Mouse (Mus musculus) ES-E14 (cell line): ENCODE data around the gene Dcaf11. TPM values are rescaled to one million over a fixed set of nuclear protein-coding genes. Genes with fewer than 3 reads are reported as not detected.

Source experiments
- DNase-seq: peaks from one replicate; pipeline ENCODE4 v3.0.0-alpha.2; 2013; ENCODE audit warnings: low read depth, low spot score
- H3K27ac ChIP-seq: 2 replicates; pipeline ENCODE4 v1.5.1; 2012; ENCODE audit warnings: low read depth, mild to moderate bottlenecking, low read length, moderate library complexity, mixed read lengths; ENCODE audit not compliant: poor library complexity, insufficient read depth, severe bottlenecking
- H3K36me3 ChIP-seq: 2 replicates; pipeline ENCODE4 v1.6.1; 2012; ENCODE audit warnings: mild to moderate bottlenecking, low read length, moderate library complexity, mixed read lengths; ENCODE audit not compliant: control insufficient read depth, poor library complexity, insufficient read depth, severe bottlenecking
- H3K4me1 ChIP-seq, 2 experiments: fragments of 150-350 bp in 1 of 2; sonication (generic) in 1 of 2; 2 replicates each; pipeline ENCODE4 v1.6.1; 2012; ENCODE audit warnings: low read length in 2 of 2, mild to moderate bottlenecking in 1 of 2, mixed read lengths in 1 of 2; ENCODE audit not compliant: control insufficient read depth in 2 of 2, insufficient read depth in 2 of 2, poor library complexity in 1 of 2
- H3K4me3 ChIP-seq, 2 experiments: fragments of 150-350 bp in 1 of 2; sonication (generic) in 1 of 2; 2 replicates each; pipeline ENCODE4 v1.5.1; 2012; ENCODE audit warnings: low read length in 2 of 2, low read depth in 1 of 2, mild to moderate bottlenecking in 1 of 2, mixed read lengths in 1 of 2; ENCODE audit not compliant: insufficient read depth in 1 of 2, poor library complexity in 1 of 2, severe bottlenecking in 1 of 2
- H3K9ac ChIP-seq: 2 replicates; pipeline ENCODE4 v1.6.1; 2012; ENCODE audit warnings: low read depth, mild to moderate bottlenecking, low read length, mixed read lengths; ENCODE audit not compliant: poor library complexity, insufficient read depth, severe bottlenecking
- H3K9me3 ChIP-seq: fragments of 150-350 bp; sonication (generic); 2 replicates; pipeline ENCODE4 v1.6.1; 2012; ENCODE audit warnings: low read depth, mild to moderate bottlenecking, low read length; ENCODE audit not compliant: control insufficient read depth, insufficient read depth
- CHD2 ChIP-seq: IDR thresholded peaks from 2 replicates; pipeline ENCODE4 v1.6.1; 2014; ENCODE audit warnings: mild to moderate bottlenecking, low read depth, low read length, inconsistent platforms
- HCFC1 ChIP-seq: IDR thresholded peaks from 2 replicates; pipeline ENCODE4 v1.6.1; 2012; ENCODE audit warnings: low read length, inconsistent platforms, borderline replicate concordance; ENCODE audit not compliant: insufficient read depth
- MAFK ChIP-seq: IDR thresholded peaks from 2 replicates; pipeline ENCODE4 v1.6.1; 2014; ENCODE audit warnings: mild to moderate bottlenecking, low read depth, low read length, inconsistent platforms; ENCODE audit not compliant: insufficient read depth
- ZC3H11A ChIP-seq: IDR thresholded peaks from 2 replicates; pipeline ENCODE4 v1.6.1; 2012; ENCODE audit warnings: low read depth, mild to moderate bottlenecking, inconsistent platforms, low read length, borderline replicate concordance
- ZNF384 ChIP-seq: IDR thresholded peaks from 2 replicates; pipeline ENCODE4 v1.6.1; 2012; ENCODE audit warnings: low read depth, low read length, inconsistent platforms
- in situ Hi-C, 2 experiments: fragments of 600-800 bp; cut with MboI; formaldehyde crosslinking; loops; one replicate each; pipeline ENCODE4 v1.15.1; 2025; ENCODE audit warnings: low sequenced_read_pairs in 2 of 2, inconsistent platforms in 1 of 2; ENCODE audit not compliant: unreplicated experiment in 2 of 2
- total RNA-seq: library from RNA; depleted of rRNA; stranded (reverse); fragments of 300-350 nt; gene quantifications from 2 replicates; pipeline ENCODE4 v1.2.3, GENCODE M21; 2012

Gene Dcaf11
- total RNA-seq, 1 experiment, result 17.5 TPM

DNA sequence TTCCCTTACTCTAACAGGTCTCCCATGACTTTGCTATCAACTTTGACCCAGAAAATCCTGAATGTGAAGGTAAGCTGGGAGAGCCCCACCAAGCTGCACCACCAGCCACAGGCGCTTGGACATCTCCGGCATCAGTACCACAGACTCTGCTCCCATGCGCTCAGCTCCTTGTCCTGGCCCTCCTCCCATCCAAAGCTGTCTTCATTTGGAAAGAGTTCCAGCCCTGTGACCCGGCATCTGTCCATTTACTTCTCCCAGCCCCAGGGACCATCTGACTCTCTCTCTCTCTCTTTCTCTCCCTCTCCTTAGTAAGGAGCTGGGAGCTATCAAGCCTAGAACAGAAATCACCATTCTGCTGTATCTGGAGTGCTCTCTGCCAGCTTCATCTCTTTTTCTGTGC lies 44.0 kb upstream of the Dcaf11 start:
- no peak overlapping the region for H3K4me3 ChIP-seq
- no peak for TF ChIP-seq ZC3H11A
- no peak for TF ChIP-seq MAFK
- TF ChIP-seq ZNF384, result no peak
- TF ChIP-seq CHD2, result no peak
- TF ChIP-seq HCFC1, result no peak
- no peak for DNase-seq
- no peaks in the 10 kb centered on the region for H3K36me3 ChIP-seq
- in situ Hi-C loops, result no loop called here
- no peaks in the 10 kb centered on the region for H3K9me3 ChIP-seq
- peaks cover 0 to 5% of the 10 kb centered on the region in 2 experiments; a peak in 1 of 4 replicates for H3K4me1 ChIP-seq
- no peak overlapping the region for H3K9ac ChIP-seq
- H3K27ac ChIP-seq, result no peak overlapping the region

DNA sequence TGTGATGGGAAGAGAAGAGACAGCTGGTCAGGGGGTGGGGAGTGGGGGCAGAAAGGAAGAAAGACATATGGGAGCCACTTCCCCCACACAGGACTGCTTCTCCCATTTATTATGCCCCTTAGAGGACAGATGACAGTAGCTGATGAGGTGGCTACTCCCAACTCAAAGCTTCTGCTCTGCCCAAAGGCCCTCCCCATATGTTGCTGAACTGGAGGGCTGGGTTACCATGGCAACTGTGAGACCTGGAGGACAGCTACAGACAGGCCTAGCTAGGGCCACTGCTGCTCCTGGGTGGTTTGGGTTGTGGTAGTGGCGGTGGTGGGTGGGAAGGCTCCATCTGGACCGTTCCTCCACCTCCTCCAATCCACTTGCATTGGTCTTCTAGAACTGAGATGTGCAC lies 40.9 kb upstream of the Dcaf11 start:
- Histone ChIP-seq H3K36me3 (no peaks in the 10 kb centered on the region), H3K4me1 (peaks cover 3 to 4% of the 10 kb centered on the region in 2 experiments; a peak in 3 of 4 replicates), H3K4me3 (no peak overlapping the region), H3K9ac (no peak overlapping the region), H3K9me3 (no peaks in the 10 kb centered on the region), H3K27ac (no peak overlapping the region)
- no peak for TF ChIP-seq ZNF384
- in situ Hi-C loops, result no loop called here
- no peak for DNase-seq

DNA sequence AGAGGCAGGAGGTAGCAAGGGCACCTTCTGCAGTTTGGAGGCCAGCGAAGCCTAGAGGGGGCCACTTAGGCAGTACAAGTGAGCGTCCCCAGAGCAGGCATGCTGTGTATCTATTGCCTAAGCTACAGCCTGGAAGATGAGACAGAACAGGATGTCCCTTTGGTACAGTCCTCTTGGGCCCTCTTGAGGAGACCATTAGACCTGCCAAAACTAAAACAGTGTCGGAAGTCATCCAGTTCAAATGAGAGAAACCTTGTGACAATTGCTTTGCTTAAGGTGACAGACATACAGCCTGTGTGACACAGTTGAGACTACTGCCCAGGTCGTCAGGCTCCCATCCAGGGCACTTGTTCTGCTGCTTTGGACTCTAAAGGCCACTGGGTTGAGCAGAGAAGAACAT lies 40.2 kb upstream of the Dcaf11 start:
- no peaks in the 10 kb centered on the region for H3K9me3 ChIP-seq
- in situ Hi-C loops, result no loop called here
- peaks cover 3 to 4% of the 10 kb centered on the region in 2 experiments; a peak in 3 of 4 replicates for H3K4me1 ChIP-seq
- H3K4me3 ChIP-seq, result no peak overlapping the region
- TF ChIP-seq CHD2 (no peak), MAFK (no peak), ZC3H11A (no peak)
- DNase-seq, result no peak
- H3K27ac ChIP-seq, result no peak overlapping the region
- no peak overlapping the region for H3K9ac ChIP-seq
- H3K36me3 ChIP-seq, result no peaks in the 10 kb centered on the region

DNA sequence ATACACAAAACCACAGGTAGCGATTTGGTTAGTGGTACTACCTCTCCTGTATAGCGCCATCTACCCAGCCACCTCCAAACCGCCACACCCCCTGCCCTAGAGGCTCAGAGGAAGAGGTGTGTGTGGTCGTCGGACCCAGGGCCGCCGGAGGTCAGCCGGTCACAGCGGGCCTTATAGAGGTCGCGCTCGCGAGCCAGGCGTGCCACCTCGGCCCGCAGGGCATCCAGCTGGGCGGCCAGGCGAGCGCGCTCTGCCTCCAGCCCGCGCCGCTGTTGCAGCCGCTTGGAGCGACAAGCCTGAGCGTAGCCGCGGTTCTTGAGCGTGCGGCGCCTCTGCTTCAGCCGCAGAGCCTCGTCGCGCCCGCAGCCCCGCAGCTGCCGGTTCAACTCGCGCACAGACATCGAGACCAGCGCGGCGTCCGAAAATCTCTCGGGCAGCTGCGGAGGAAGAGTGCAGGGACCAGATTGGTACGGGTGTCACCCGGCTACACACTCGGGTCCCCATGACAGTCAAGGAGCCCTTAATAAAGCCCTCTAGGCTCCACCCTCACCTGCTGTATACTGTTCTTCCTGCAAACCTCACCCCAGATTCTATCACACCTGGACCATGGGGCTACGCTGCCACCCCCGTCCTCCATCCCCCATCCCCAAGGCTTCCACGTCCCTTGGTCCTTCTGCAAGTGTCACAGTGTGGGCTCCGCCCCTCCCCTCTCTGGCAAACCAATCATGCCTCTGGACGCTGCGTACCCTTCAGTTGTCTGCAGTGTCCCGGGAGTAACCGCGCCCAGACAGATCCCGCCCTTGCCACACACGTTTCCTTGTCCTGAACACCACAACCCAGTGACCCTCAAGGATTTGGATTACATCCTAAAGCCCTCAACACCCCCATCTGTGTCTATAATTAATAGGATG lies 39.1 kb upstream of the Dcaf11 start:
- in situ Hi-C loops, result no loop called here
- Histone ChIP-seq H3K9ac (peak overlapping the region; percentile 5; the same call in 1 of the 2 replicates), H3K36me3 (no peaks in the 10 kb centered on the region), H3K4me1 (peaks cover 3 to 4% of the 10 kb centered on the region in 2 experiments; a peak in 3 of 4 replicates), H3K4me3 (peak overlapping the region; percentile 65 to 73), H3K27ac (no peak overlapping the region), H3K9me3 (no peaks in the 10 kb centered on the region)
- no peak for TF ChIP-seq ZNF384
- TF ChIP-seq HCFC1, result no peak
- TF ChIP-seq CHD2, result no peak
- no peak for TF ChIP-seq ZC3H11A
- TF ChIP-seq MAFK, result no peak
- DNase-seq, result peak; percentile 33

DNA sequence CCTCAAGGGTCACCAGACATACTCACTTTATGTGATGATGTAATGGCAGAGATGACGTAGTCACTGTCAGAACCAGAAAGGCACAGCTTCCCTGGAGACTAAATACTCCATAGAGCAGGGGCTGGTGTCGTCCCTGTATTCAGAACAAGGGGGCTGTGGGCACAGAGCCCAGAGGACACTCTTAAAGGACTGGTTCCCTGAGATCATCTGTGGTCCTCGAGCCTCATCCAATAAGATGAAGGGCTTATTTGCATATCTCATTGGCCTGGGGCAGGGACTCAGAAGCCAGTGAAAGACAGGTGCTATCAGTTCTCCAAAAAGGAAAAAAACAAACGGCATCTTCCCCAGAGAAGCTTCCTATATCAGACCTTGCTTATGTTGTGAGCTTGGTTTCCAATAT lies 35.7 kb upstream of the Dcaf11 start:
- Histone ChIP-seq H3K27ac (no peak overlapping the region), H3K36me3 (no peaks in the 10 kb centered on the region), H3K4me1 (peaks cover 3 to 4% of the 10 kb centered on the region in 2 experiments; a peak in 3 of 4 replicates), H3K9ac (no peak overlapping the region), H3K9me3 (no peaks in the 10 kb centered on the region), H3K4me3 (no peak overlapping the region)
- no peak for TF ChIP-seq HCFC1
- no peak for TF ChIP-seq ZC3H11A
- TF ChIP-seq CHD2, result no peak
- TF ChIP-seq ZNF384, result no peak
- no peak for TF ChIP-seq MAFK
- DNase-seq, result no peak
- in situ Hi-C loops, result no loop called here
